Mouse (Mus musculus) cerebellum, postnatal 10 days (tissue): ENCODE measurements around the gene Tyro3.

Experiments used
- DNase-seq, 2 experiments: peaks; one replicate each; pipeline ENCODE4 v3.0.0; 2021; ENCODE audit warnings: mixed read lengths in 2 of 2

Tyro3 gene

GRCm38 (mm10) chr2:119857341-119857740 is 59.8 kb downstream of the Tyro3 start:
- DNase-seq = no peak

DNA sequence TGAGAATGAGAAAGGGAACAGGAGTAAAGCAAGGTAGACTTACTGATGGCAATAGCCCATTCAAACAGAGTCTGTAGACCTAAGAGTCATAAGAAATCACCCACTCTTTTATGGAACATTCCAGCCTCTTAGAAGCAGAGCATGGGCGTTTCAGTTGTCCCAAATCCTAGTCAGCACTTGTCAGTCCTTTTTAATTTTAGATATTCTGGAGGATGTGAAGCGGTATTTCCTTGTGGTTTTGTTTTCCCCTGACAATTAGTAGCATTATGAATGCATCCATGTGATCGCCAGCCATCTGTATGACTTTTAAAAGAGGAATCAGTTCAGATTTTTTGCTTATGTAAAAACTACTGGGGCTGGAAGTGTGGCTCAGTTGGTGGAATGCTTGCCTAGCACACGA is 67.0 kb downstream of the Tyro3 start:
- no peak for DNase-seq
